Comparison of ENCODE assay signal across 14 mouse cellular contexts in the genomic region with DNA sequence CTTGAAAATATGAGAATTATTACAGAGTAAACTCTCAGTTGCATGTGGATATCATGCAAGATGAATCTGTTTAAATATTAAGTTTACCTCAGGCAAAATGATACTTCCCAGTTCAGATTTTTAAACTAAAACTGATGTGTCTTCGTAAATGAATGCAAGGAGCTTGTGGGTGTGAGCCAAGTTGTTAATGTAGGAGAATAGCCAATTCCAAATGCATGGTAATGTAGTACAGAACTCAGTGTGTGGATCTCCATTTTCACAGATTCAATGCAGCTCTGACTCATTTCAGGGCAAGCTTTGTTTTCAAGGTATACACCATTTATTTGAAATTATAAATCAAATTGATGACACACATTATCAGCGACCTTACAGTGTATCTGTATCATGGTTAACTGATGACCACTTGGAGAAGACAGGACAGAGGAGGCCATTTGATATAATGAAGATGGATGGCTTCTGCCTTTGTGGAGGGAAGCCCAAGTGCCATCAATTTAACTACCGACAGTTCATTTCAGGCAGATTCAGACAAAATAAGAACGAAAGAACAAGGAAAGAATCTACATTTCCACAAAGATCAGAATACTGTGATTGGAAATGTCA.
"Had no signal": no experiment of that assay in that cellular context is flagged by ENCODE, and none has a peak within 500 bp of the region (broad histone marks: within the 10 kb centered on the region; RNA-seq: fewer than 3 reads in every experiment).

No protein-coding gene starts in this region.

- H3K36me3 ChIP-seq: midbrain, embryonic 10.5 days; midbrain, embryonic 13.5 days; midbrain, embryonic 15.5 days; neural tube, embryonic 13.5 days; stomach, embryonic 15.5 days had no signal

- H3K27me3 ChIP-seq: midbrain, embryonic 13.5 days; midbrain, embryonic 15.5 days; neural tube, embryonic 13.5 days; stomach, embryonic 15.5 days had no signal

- H3K27ac ChIP-seq: midbrain, embryonic 10.5 days; midbrain, embryonic 13.5 days; midbrain, embryonic 15.5 days; neural tube, embryonic 13.5 days; stomach, embryonic 15.5 days; stomach, postnatal 0 days had no signal

- H3K9ac ChIP-seq: lung, embryonic 14.5 days; midbrain, embryonic 13.5 days; midbrain, embryonic 15.5 days; neural tube, embryonic 13.5 days; stomach, embryonic 15.5 days had no signal

- H3K9me3 ChIP-seq: midbrain, embryonic 10.5 days; midbrain, embryonic 13.5 days; midbrain, embryonic 15.5 days; neural tube, embryonic 13.5 days; stomach, embryonic 15.5 days had no signal

- ATAC-seq: midbrain, embryonic 13.5 days; midbrain, embryonic 15.5 days had no signal

- H3K4me3 ChIP-seq: midbrain, embryonic 10.5 days; midbrain, embryonic 13.5 days; midbrain, embryonic 15.5 days; neural tube, embryonic 13.5 days; stomach, embryonic 15.5 days had no signal

- H3K4me1 ChIP-seq: midbrain, embryonic 13.5 days; midbrain, embryonic 15.5 days; neural tube, embryonic 13.5 days; stomach, embryonic 15.5 days had no signal

- DNase-seq: lung, adult 18-20 months; lung, embryonic 14.5 days; lung, postnatal 10 days; lung, postnatal 4 days; right cerebral cortex, postnatal 14 days; thymus, adult 2 months; thymus, postnatal 25 days; thymus, postnatal 4 days had no signal

- H3K4me2 ChIP-seq: lung, embryonic 14.5 days; midbrain, embryonic 13.5 days; midbrain, embryonic 15.5 days; neural tube, embryonic 13.5 days; stomach, embryonic 15.5 days had no signal
